Mouse (Mus musculus): ENCODE data around the gene Gm6882. TPM values are rescaled to one million over a fixed set of nuclear protein-coding genes. Genes with fewer than 3 reads are reported as not detected.
"Not testable (repeated sequence)": the region's sequence is repeated elsewhere in the genome, so short reads cannot be mapped to it uniquely, and the experiment has no call there.

The Gm6882 gene
- not detected for total RNA-seq (2022)

- not testable (repeated sequence) for DNase-seq (ENCODE audit: low spot score)
Measured at GRCm38 (mm10) chr7:21432645-21433044, at the start of gene Gm6882. TSS of gene Gm6882 (minus strand) at chr7:21432745.

Other genes with a start within 250 kb of the Gm6882 start
- not detected for gene Gm5157, start 242.3 kb downstream of the Gm6882 start, total RNA-seq (2022)
- not detected for gene Vmn1r124, start 172.1 kb downstream of the Gm6882 start, total RNA-seq (2022)
- not detected for gene Vmn1r125, start 160.6 kb downstream of the Gm6882 start, total RNA-seq (2022)
- not detected for gene Vmn1r126, start 131.3 kb downstream of the Gm6882 start, total RNA-seq (2022)
- gene Vmn1r127, start 112.9 kb downstream of the Gm6882 start, total RNA-seq (2022), result not detected
- not detected for gene Vmn1r128, start 83.4 kb downstream of the Gm6882 start, total RNA-seq (2022)
- not detected for gene Vmn1r129, start 71.5 kb downstream of the Gm6882 start, total RNA-seq (2022)
- gene Vmn1r130, start 79.0 kb upstream of the Gm6882 start, total RNA-seq (2022), result not detected
- gene Vmn1r131, start 113.3 kb upstream of the Gm6882 start, total RNA-seq (2022), result not detected
- gene Vmn1r132, start 181.3 kb upstream of the Gm6882 start, total RNA-seq (2022), result not detected

Data from heart, adult 8-10 months (tissue).